Mouse (Mus musculus): Measurements from ENCODE around the gene Eps8. TPM values are rescaled to one million over a fixed set of nuclear protein-coding genes. Genes with fewer than 3 reads are reported as not detected.

The Eps8 gene
- total RNA-seq, 1 experiment = 17.0 TPM

DNA sequence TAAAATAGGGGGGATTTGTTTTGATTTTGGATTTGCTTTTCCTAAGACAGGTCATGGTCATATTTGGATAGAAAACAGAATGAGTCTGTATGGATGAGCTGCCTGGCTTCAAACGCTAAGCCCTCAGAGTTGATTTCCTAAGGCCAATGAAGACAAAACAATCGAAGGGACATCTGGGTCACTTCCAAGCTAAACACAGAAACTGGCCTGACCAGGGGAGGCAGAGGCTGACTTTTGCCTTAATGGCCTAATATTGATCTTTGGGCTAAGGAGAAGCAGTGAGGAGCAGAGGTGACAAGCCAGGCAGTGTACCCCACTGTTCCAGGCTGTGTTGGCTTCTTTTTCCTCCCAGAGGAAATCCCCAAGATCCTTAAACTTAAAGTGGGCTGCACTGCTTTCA is 33.7 kb downstream of the Eps8 start:
- no peaks in the 10 kb centered on the region for H3K4me1 ChIP-seq (ENCODE audit: control insufficient read depth in 2 of 2, insufficient read depth in 2 of 2, low read length in 2 of 2, poor library complexity in 1 of 2)
- H3K9ac ChIP-seq (ENCODE audit: insufficient read depth, low read depth, low read length, poor library complexity, severe bottlenecking) = no peak overlapping the region
- DNase-seq (ENCODE audit: low read depth, low spot score) = no peak
- TF ChIP-seq HCFC1 (IDR thresholded peaks at IDR 0.05; ENCODE audit: borderline replicate concordance, insufficient read depth, low read length) (no peak), MAFK (IDR thresholded peaks at IDR 0.05; ENCODE audit: insufficient read depth, low read depth, low read length) (no peak), ZNF384 (IDR thresholded peaks at IDR 0.05; ENCODE audit: low read depth, low read length) (no peak), CHD2 (IDR thresholded peaks at IDR 0.05; ENCODE audit: low read depth, low read length) (no peak)
- H3K9me3 ChIP-seq (ENCODE audit: control insufficient read depth, insufficient read depth, low read depth, low read length) = no peaks in the 10 kb centered on the region
- no peak overlapping the region for H3K27ac ChIP-seq (ENCODE audit: insufficient read depth, low read depth, low read length, poor library complexity, severe bottlenecking)
- H3K4me3 ChIP-seq (ENCODE audit: insufficient read depth in 1 of 2, low read depth in 1 of 2, low read length in 2 of 2, poor library complexity in 1 of 2, severe bottlenecking in 1 of 2) = no peak overlapping the region
- H3K36me3 ChIP-seq (ENCODE audit: control insufficient read depth, insufficient read depth, low read length, poor library complexity, severe bottlenecking) = no peaks in the 10 kb centered on the region; the same call in 1 of the 2 replicates
- in situ Hi-C loops (cut with MboI; ENCODE audit: low sequenced_read_pairs in 2 of 2, unreplicated experiment in 2 of 2) = no loop called here

DNA sequence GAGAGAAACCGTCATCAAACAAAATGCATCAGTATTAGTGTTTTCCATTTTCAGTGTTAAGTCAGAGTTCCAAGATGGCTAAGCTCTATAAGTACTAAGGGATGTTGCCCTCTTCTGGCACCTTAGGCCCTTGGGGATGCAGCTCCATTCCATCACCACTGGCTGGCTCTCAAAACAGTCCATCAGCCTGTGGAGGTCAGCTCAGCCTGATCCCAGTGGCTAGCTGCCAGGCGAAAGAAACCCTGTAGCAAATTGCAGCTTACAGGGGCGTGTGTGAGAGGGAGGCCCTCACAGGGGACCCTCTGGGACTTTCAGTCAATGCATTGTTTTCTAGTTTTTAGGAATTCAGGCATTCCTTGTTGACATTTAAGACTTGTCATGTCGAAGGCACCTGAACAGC is 40.8 kb downstream of the Eps8 start:
- H3K36me3 ChIP-seq (ENCODE audit: control insufficient read depth, insufficient read depth, low read length, poor library complexity, severe bottlenecking) = no peaks in the 10 kb centered on the region; the same call in 1 of the 2 replicates
- no peaks in the 10 kb centered on the region for H3K4me1 ChIP-seq (ENCODE audit: control insufficient read depth in 2 of 2, insufficient read depth in 2 of 2, low read length in 2 of 2, poor library complexity in 1 of 2)
- in situ Hi-C loops (cut with MboI; ENCODE audit: low sequenced_read_pairs in 2 of 2, unreplicated experiment in 2 of 2) = no loop called here
- H3K27ac ChIP-seq (ENCODE audit: insufficient read depth, low read depth, low read length, poor library complexity, severe bottlenecking) = no peak overlapping the region
- DNase-seq (ENCODE audit: low read depth, low spot score) = no peak
- H3K9me3 ChIP-seq (ENCODE audit: control insufficient read depth, insufficient read depth, low read depth, low read length) = no peaks in the 10 kb centered on the region
- TF ChIP-seq MAFK (IDR thresholded peaks at IDR 0.05; ENCODE audit: insufficient read depth, low read depth, low read length) = no peak
- no peak for TF ChIP-seq CHD2 (IDR thresholded peaks at IDR 0.05; ENCODE audit: low read depth, low read length)
- TF ChIP-seq ZC3H11A (IDR thresholded peaks at IDR 0.05; ENCODE audit: borderline replicate concordance, low read depth, low read length) = no peak
- no peak for TF ChIP-seq HCFC1 (IDR thresholded peaks at IDR 0.05; ENCODE audit: borderline replicate concordance, insufficient read depth, low read length)
- no peak for TF ChIP-seq ZNF384 (IDR thresholded peaks at IDR 0.05; ENCODE audit: low read depth, low read length)
- no peak overlapping the region for H3K9ac ChIP-seq (ENCODE audit: insufficient read depth, low read depth, low read length, poor library complexity, severe bottlenecking)
- no peak overlapping the region for H3K4me3 ChIP-seq (ENCODE audit: insufficient read depth in 1 of 2, low read depth in 1 of 2, low read length in 2 of 2, poor library complexity in 1 of 2, severe bottlenecking in 1 of 2)

DNA sequence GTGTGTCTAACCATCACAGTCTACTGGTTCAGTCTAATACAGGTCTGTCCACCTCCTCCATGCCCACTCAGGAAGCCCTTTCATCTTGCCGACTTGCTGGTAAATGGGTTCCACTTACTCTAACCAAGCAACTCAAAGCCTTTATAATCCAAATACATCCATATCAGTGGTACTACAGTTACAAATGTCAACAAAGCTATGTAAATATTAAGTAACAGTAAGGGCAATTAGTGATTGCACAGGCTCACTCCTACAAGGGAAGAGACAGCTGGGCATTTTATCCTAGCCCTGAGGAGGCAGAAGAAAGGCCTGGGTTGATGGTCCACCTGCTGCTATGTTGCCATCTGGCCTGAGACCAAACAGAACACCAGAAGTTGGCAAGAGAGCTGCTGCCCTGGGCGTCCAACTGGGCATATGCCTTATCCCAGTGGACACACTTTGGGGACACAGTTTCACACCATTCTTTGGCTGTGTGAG is 42.6 kb downstream of the Eps8 start:
- Histone ChIP-seq H3K4me1 (ENCODE audit: control insufficient read depth in 2 of 2, insufficient read depth in 2 of 2, low read length in 2 of 2, poor library complexity in 1 of 2) (no peaks in the 10 kb centered on the region), H3K36me3 (ENCODE audit: control insufficient read depth, insufficient read depth, low read length, poor library complexity, severe bottlenecking) (no peaks in the 10 kb centered on the region), H3K4me3 (ENCODE audit: insufficient read depth in 1 of 2, low read depth in 1 of 2, low read length in 2 of 2, poor library complexity in 1 of 2, severe bottlenecking in 1 of 2) (no peak overlapping the region), H3K9me3 (ENCODE audit: control insufficient read depth, insufficient read depth, low read depth, low read length) (no peaks in the 10 kb centered on the region), H3K27ac (ENCODE audit: insufficient read depth, low read depth, low read length, poor library complexity, severe bottlenecking) (no peak overlapping the region), H3K9ac (ENCODE audit: insufficient read depth, low read depth, low read length, poor library complexity, severe bottlenecking) (no peak overlapping the region)
- in situ Hi-C loops (cut with MboI; ENCODE audit: low sequenced_read_pairs in 2 of 2, unreplicated experiment in 2 of 2) = no loop called here
- no peak for DNase-seq (ENCODE audit: low read depth, low spot score)
- TF ChIP-seq HCFC1 (IDR thresholded peaks at IDR 0.05; ENCODE audit: borderline replicate concordance, insufficient read depth, low read length) (no peak), ZNF384 (IDR thresholded peaks at IDR 0.05; ENCODE audit: low read depth, low read length) (no peak), ZC3H11A (IDR thresholded peaks at IDR 0.05; ENCODE audit: borderline replicate concordance, low read depth, low read length) (no peak), MAFK (IDR thresholded peaks at IDR 0.05; ENCODE audit: insufficient read depth, low read depth, low read length) (no peak)

DNA sequence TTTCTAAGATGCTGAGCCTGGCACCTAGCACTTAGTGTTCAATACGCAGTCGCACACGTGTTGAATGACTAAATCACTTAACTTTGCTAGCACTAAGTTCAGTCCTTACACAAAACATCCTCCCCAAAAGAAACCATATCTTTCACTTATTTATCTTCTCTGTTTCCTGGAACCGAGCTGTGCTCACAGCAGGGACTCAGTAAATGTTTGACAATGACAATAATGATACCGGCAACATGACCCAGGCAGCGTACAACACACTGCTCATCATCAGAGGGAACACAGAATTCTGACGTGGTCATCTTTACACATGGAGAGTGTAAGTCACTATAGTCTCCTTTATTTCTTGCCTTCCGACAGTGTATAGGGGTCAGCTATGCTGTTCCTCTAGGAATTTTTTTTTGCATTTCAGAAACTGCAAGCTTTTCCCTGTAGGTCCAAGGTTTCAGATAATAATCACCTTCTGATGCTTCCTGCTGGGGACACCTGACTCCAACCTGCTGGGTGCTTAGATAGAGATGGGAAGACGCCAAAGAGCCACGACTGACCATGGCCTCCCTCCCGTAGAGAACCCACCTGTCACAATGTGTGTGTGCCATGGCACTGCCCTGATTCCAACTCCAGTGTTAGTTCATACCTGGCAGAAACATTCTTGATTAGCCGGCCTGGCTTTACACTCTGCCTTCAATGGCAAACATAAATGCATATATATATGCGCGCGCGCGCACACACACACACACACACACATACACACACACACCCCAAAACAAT is 46.3 kb downstream of the Eps8 start:
- Histone ChIP-seq H3K36me3 (ENCODE audit: control insufficient read depth, insufficient read depth, low read length, poor library complexity, severe bottlenecking) (no peaks in the 10 kb centered on the region), H3K9ac (ENCODE audit: insufficient read depth, low read depth, low read length, poor library complexity, severe bottlenecking) (no peak overlapping the region), H3K9me3 (ENCODE audit: control insufficient read depth, insufficient read depth, low read depth, low read length) (no peaks in the 10 kb centered on the region), H3K4me1 (ENCODE audit: control insufficient read depth in 2 of 2, insufficient read depth in 2 of 2, low read length in 2 of 2, poor library complexity in 1 of 2) (peaks cover 0 to 2% of the 10 kb centered on the region in 2 experiments; a peak in 1 of 4 replicates), H3K4me3 (ENCODE audit: insufficient read depth in 1 of 2, low read depth in 1 of 2, low read length in 2 of 2, poor library complexity in 1 of 2, severe bottlenecking in 1 of 2) (no peak overlapping the region), H3K27ac (ENCODE audit: insufficient read depth, low read depth, low read length, poor library complexity, severe bottlenecking) (no peak overlapping the region)
- in situ Hi-C loops (cut with MboI; ENCODE audit: low sequenced_read_pairs in 2 of 2, unreplicated experiment in 2 of 2) = no loop called here
- no peak for DNase-seq (ENCODE audit: low read depth, low spot score)
- no peak for TF ChIP-seq HCFC1 (IDR thresholded peaks at IDR 0.05; ENCODE audit: borderline replicate concordance, insufficient read depth, low read length)
- TF ChIP-seq CHD2 (IDR thresholded peaks at IDR 0.05; ENCODE audit: low read depth, low read length) = no peak
- no peak for TF ChIP-seq ZNF384 (IDR thresholded peaks at IDR 0.05; ENCODE audit: low read depth, low read length)
- TF ChIP-seq MAFK (IDR thresholded peaks at IDR 0.05; ENCODE audit: insufficient read depth, low read depth, low read length) = no peak

All from ES-E14 (cell line).